Mouse (Mus musculus) limb, embryonic 11.5 days (tissue): Measurements from ENCODE around the gene Eif4g1. TPM values are rescaled to one million over a fixed set of nuclear protein-coding genes. Genes with fewer than 3 reads are reported as not detected.

Source experiments
- ATAC-seq: fragments of 200-750 bp; cut with Nextera tagmentation; 2 replicates; pipeline ENCODE4 v1.8.0; 2017; ENCODE audit warnings: low read depth; ENCODE audit not compliant: insufficient number of reproducible peaks, low FRiP score, low TSS enrichment
- DNase-seq: peaks from one replicate; pipeline ENCODE4 v3.0.0-alpha.2; 2015; ENCODE audit warnings: low spot score
- H3K27ac ChIP-seq: fragments of 300-500 bp; sonication (generic); replicated peaks from 2 replicates; pipeline ENCODE4 v1.5.1; 2014; ENCODE audit warnings: low read depth, mild to moderate bottlenecking, low read length
- H3K27me3 ChIP-seq: fragments of 300-500 bp; sonication (generic); 2 replicates; pipeline ENCODE4 v1.6.1; 2014; ENCODE audit warnings: mild to moderate bottlenecking, low read length, mixed read lengths; ENCODE audit not compliant: control insufficient read depth, insufficient read depth
- H3K36me3 ChIP-seq: fragments of 300-500 bp; sonication (generic); 2 replicates; pipeline ENCODE4 v1.6.1; 2014; ENCODE audit warnings: mild to moderate bottlenecking, low read length, moderate library complexity, mixed read lengths; ENCODE audit not compliant: control insufficient read depth, insufficient read depth
- H3K4me1 ChIP-seq: fragments of 300-500 bp; sonication (generic); 2 replicates; pipeline ENCODE4 v1.6.1; 2014; ENCODE audit warnings: low read length, mixed read lengths; ENCODE audit not compliant: control insufficient read depth, insufficient read depth
- H3K4me2 ChIP-seq: fragments of 300-500 bp; sonication (generic); 2 replicates; pipeline ENCODE4 v1.6.1; 2014; ENCODE audit warnings: low read depth, mild to moderate bottlenecking, moderate library complexity; ENCODE audit not compliant: severe bottlenecking
- H3K4me3 ChIP-seq: fragments of 300-500 bp; sonication (generic); 2 replicates; pipeline ENCODE4 v1.5.1; 2014; ENCODE audit warnings: low read depth, low read length
- H3K9ac ChIP-seq: fragments of 300-500 bp; sonication (generic); 2 replicates; pipeline ENCODE4 v1.6.1; 2014; ENCODE audit warnings: mild to moderate bottlenecking, low read length
- H3K9me3 ChIP-seq: fragments of 300-500 bp; sonication (generic); 2 replicates; pipeline ENCODE4 v1.6.1; 2016; ENCODE audit warnings: low read length; ENCODE audit not compliant: control insufficient read depth
- WGBS: fragments of 180-500 bp; shearing (Covaris S2); extraction: QIAGEN DNeasy Blood & Tissue Kit; methylation state at CpG from one replicate; pipeline ENCODE4 v1.1.7; 2014; 5-methylcytosine and 5-hydroxymethylcytosine counted together
- polyA plus RNA-seq: library from polyadenylated mRNA; unstranded; fragments of >200 nt; fragmentation: Nextera tagmentation; extraction: Ambion mirVana; gene quantifications from 2 replicates; pipeline ENCODE4 v1.2.1, GENCODE M21; 2014

Gene Eif4g1
- polyA plus RNA-seq, 1 experiment from 2014 or later = 170 TPM

DNA sequence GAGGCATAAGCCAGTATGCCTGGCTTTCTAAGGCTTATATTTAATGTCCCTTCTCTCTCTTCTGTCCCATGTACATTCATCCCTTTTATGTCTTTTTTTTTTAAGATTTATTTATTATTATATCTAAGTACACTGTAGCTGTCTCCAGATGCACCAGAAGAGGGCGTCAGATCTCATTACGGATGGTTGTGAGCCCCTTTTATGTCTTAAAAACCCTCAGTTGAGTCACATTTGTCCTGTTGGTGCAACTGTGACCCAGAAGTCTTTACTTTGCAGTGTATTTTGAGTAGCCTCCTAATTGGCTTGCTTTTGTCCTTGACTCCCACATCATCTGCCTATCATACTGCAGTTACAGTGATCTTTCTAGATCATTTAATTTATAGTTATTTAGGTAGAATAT is 14.8 kb upstream of the Eif4g1 start:
- no peaks in the 10 kb centered on the region for H3K9me3 ChIP-seq
- peaks cover 7% of the 10 kb centered on the region; the same call in 1 of the 2 replicates for H3K4me1 ChIP-seq
- ATAC-seq (no peak), DNase-seq (no peak)
- no peak overlapping the region for H3K4me3 ChIP-seq
- H3K27ac ChIP-seq = no peak overlapping the region
- no peaks in the 10 kb centered on the region for H3K27me3 ChIP-seq
- H3K9ac ChIP-seq = no peak overlapping the region
- H3K4me2 ChIP-seq = no peak overlapping the region
- peaks cover 24% of the 10 kb centered on the region; the same call in 1 of the 2 replicates for H3K36me3 ChIP-seq
- WGBS = 57% methylated on average over 2 of the region's 2 CpGs

DNA sequence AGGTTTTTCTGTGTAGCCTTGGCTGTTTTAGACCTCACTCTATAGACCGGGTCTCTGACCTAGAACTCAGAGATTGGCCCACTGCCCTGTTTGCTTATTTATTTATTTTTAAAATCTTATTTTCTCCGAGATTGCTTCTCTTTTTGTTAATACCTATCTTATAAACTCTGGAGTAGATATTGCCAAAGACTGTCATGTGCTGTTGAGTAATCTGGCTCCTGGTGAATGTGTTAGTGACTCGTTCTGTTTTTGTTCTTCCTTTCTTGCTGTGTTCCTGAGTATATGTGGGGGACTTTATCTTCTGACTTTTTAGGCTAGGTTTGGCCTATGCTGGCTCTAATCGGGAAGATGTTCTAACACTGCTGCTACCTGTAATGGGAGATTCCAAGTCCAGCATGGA is 10.5 kb upstream of the Eif4g1 start:
- H3K4me3 ChIP-seq = no peak overlapping the region
- H3K36me3 ChIP-seq = peaks cover 50% of the 10 kb centered on the region
- H3K27me3 ChIP-seq = no peaks in the 10 kb centered on the region
- H3K27ac ChIP-seq = no peak overlapping the region
- no peak for ATAC-seq
- H3K4me2 ChIP-seq = no peak overlapping the region
- H3K9ac ChIP-seq = no peak overlapping the region
- no peaks in the 10 kb centered on the region for H3K9me3 ChIP-seq
- no peak for DNase-seq
- H3K4me1 ChIP-seq = 0 out of 2 replicates have a peak, but pooled peaks cover 2% of the 10 kb centered on the region
- WGBS = 91% methylated on average over 4 of the region's 4 CpGs

DNA sequence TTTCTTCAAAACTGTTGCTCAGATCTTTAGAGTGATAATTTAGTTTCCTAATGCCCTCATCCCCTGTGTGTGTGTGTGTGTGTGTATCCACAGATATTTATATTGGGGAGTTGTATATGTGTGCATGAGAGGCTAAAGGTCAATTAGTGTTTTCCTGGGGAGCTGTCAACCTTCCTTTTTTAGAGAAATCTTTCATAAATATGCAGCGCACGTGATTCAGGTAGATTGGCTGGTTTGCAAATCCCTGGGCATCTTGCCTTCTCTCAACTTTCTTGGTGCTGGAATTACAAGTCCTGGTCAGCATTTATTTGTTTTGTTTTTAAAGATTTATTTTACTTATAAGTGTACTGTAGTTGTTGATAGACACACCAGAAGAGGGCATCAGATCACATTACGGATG is 2.2 kb downstream of the Eif4g1 start:
- Histone ChIP-seq H3K36me3 (peaks cover 3% of the 10 kb centered on the region; the same call in 1 of the 2 replicates), H3K27ac (no peak overlapping the region), H3K9me3 (no peaks in the 10 kb centered on the region), H3K27me3 (no peaks in the 10 kb centered on the region), H3K9ac (no peak overlapping the region), H3K4me2 (no peak overlapping the region), H3K4me1 (peaks cover 12% of the 10 kb centered on the region), H3K4me3 (no peak overlapping the region)
- DNase-seq (no peak), ATAC-seq (no peak)
- WGBS = 90% methylated on average over 3 of the region's 3 CpGs

DNA sequence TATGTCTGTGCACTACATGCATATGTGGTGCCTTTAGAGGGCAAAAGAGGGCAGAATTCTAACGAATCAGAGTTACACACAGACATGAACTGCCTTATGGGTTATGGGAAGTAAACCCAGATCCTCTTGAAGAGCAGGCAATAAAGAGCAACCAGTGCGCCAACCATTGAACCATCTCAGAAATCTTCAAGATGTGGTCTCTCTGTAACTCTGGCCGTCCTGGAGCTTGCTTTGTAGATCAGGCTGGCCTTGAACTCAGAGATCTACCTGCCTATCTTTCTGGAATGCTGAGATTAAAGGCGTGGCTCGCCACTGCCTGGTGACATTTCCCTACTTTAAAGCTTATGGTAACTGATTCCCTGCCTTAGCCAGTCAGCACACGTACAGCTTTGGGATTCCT is 3.8 kb downstream of the Eif4g1 start:
- WGBS = 30% methylated on average over 6 of the region's 6 CpGs
- DNase-seq (no peak), ATAC-seq (0 out of 2 replicates have a peak, but pooled peaks have one; percentile 6)
- Histone ChIP-seq H3K4me3 (peak overlapping the region; percentile 96), H3K36me3 (peaks cover 14% of the 10 kb centered on the region), H3K4me2 (peak overlapping the region; percentile 39; the same call in 1 of the 2 replicates), H3K27ac (no peak overlapping the region), H3K4me1 (peaks cover 12% of the 10 kb centered on the region), H3K27me3 (no peaks in the 10 kb centered on the region), H3K9me3 (no peaks in the 10 kb centered on the region), H3K9ac (no peak overlapping the region)

- WGBS = under 1% methylated on average over 33 of the region's 38 CpGs
- Histone ChIP-seq H3K27me3 (no peaks in the 10 kb centered on the region), H3K27ac (peak overlapping the region; percentile 94), H3K9me3 (no peaks in the 10 kb centered on the region), H3K4me2 (peak overlapping the region; percentile 82), H3K36me3 (peaks cover 14% of the 10 kb centered on the region), H3K9ac (peak overlapping the region; percentile 95), H3K4me1 (peaks cover 12% of the 10 kb centered on the region), H3K4me3 (peak overlapping the region; percentile 96)
- DNase-seq (peak; percentile 96), ATAC-seq (peak; percentile 94)
These were observed 4.4 kb downstream of the Eif4g1 start for GRCm38 (mm10) chr16:20672500-20672902.

DNA sequence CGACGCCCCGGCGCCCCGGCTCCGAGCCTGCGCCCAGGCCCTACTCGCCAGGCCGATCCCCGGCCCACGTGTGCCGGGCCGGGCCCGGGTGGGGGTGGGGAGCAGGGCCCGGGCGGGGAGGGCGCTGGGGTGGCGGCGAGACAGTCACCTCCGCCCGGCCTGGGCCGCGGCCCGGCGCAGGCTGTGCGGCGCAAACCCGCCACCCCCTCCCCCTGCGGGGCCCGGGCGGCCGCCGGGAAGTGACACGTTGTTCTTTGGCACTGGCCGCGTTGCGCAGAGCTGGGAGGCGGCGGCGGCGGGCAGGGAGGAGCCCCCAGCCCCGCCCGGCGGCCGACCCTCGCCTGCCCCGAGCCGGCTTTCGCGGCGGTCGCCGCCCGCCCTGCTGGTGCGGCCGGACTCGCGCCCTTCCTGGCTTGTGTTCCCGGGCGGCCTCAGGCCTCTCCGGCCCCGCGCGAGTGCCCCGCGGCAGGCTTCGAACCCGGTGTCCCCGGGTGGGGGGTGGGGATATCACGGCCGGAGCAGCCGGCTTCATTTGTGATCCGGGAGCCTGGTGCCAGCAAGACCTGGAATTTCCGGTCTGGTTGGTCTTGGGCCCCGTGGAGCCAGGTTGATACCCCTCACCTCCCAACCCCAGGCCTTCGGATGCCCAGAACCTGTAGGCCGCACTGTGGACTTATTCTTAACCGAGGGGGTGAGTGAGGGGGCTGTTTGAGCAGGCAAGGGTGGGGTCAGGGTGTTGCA is 5.0 kb downstream of the Eif4g1 start:
- Histone ChIP-seq H3K9ac (peak overlapping the region; percentile 95), H3K4me1 (peaks cover 12% of the 10 kb centered on the region), H3K36me3 (peaks cover 17% of the 10 kb centered on the region), H3K4me2 (peak overlapping the region; percentile 82), H3K9me3 (no peaks in the 10 kb centered on the region), H3K27me3 (no peaks in the 10 kb centered on the region), H3K27ac (peak overlapping the region; percentile 94), H3K4me3 (peak overlapping the region; percentile 96)
- DNase-seq = peak; percentile 51
- peak; percentile 79; the same call in 1 of the 2 replicates for ATAC-seq
- under 1% methylated on average over 55 of the region's 78 CpGs for WGBS

DNA sequence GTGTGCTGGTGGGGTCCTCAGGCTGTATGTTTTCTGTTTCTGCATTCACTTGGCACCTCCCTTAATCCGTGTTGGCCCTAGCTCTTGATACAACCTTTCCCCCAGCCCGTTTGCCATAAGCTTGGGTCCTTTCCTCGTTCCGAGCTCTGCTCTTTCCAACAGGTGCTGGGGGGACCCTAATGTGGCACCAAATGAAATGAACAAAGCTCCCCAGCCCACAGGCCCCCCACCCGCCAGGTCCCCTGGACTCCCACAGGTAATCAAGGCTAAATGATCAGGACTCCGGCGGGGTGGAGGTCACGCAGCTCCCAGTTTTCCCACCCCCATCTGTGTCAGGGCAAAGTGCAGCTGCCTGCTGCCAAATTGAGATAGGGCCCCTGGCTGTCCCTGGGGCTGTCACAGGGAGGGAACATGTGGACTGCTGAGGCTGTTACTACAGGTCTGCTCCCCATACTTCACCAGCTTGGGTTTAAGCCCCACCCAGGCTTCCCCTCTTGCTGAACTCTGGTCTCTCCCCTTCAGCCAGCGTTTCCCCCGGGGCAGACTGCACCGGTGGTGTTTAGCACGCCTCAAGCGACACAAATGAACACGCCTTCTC is 5.7 kb downstream of the Eif4g1 start:
- DNase-seq (peak; percentile 32), ATAC-seq (no peak)
- peak overlapping the region; percentile 82 for H3K4me2 ChIP-seq
- peaks cover 12% of the 10 kb centered on the region for H3K4me1 ChIP-seq
- peaks cover 19% of the 10 kb centered on the region for H3K36me3 ChIP-seq
- WGBS = 8% methylated on average over 14 of the region's 14 CpGs
- peak overlapping the region; percentile 96 for H3K4me3 ChIP-seq
- H3K27ac ChIP-seq = no peak overlapping the region; the same call in 1 of the 2 replicates
- H3K27me3 ChIP-seq = no peaks in the 10 kb centered on the region
- no peaks in the 10 kb centered on the region for H3K9me3 ChIP-seq
- peak overlapping the region; percentile 95 for H3K9ac ChIP-seq

DNA sequence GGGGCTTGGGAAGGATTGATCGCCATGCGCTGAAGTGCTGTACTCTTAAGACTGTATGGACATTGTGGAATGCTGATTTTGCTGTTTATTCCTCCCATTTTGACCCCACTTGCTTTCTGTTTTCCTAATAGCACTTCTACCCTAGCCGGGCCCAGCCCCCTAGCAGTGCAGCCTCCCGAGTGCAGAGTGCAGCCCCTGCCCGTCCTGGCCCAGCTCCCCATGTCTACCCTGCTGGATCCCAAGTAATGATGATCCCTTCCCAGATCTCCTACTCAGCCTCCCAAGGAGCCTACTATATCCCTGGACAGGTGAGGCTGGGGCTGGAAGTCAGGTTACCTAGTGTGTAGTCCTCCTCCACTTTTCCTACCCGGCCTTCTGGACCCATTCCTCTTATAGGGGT is 7.1 kb downstream of the Eif4g1 start:
- Histone ChIP-seq H3K9ac (no peak overlapping the region), H3K9me3 (no peaks in the 10 kb centered on the region), H3K4me2 (no peak overlapping the region), H3K36me3 (peaks cover 25% of the 10 kb centered on the region), H3K27me3 (no peaks in the 10 kb centered on the region), H3K4me3 (no peak overlapping the region), H3K27ac (no peak overlapping the region), H3K4me1 (peaks cover 12% of the 10 kb centered on the region)
- ATAC-seq (no peak), DNase-seq (no peak)
- 95% methylated on average over 6 of the region's 6 CpGs for WGBS
